Mouse (Mus musculus) testis, adult 2 months (tissue): ENCODE data around the gene Nedd9.

Source experiments
- CTCF ChIP-seq: fragments of 200-500 bp; IDR thresholded peaks from 2 replicates; pipeline ENCODE4 v1.5.1; 2012; ENCODE audit warnings: low read depth, mild to moderate bottlenecking, inconsistent platforms, low read length, moderate library complexity; ENCODE audit not compliant: control insufficient read depth, insufficient read depth, insufficient replicate concordance
- POLR2A ChIP-seq: fragments of 200-500 bp; IDR thresholded peaks from 2 replicates; pipeline ENCODE4 v1.6.1; 2012; ENCODE audit warnings: low read depth, mild to moderate bottlenecking, inconsistent platforms, low read length, moderate library complexity; ENCODE audit not compliant: control insufficient read depth

DNA sequence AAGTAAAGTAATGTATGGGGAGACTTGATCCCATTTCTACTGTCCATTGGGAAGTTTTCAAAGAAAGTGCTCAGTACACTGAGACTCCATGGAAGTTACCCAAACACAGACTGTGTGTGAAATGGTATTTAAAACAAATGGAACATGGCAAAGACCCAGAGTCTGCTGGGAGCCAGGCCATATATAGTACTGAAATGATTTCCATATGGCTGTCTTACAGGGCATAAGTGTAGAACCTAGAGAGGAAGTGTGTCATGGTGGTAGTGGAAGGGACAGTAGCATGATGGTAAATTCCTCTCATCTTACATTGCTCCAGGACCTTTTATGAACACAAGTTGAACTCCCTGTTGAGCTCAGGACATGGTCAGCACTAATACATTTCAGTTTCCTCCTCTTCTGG is 43.2 kb upstream of the Nedd9 start:
- TF ChIP-seq POLR2A (no peak), CTCF (no peak)
